Mouse (Mus musculus): Measurements from ENCODE around the gene Hscb.

GRCm38 (mm10) chr5:110841046-110841862 is 1.7 kb upstream of the Hscb start:
- no peak for TF ChIP-seq POLR2A (IDR thresholded peaks at IDR 0.05; ENCODE audit: insufficient read depth, low read depth, low read length)
- TF ChIP-seq CTCF (IDR thresholded peaks at IDR 0.05) = no peak

All from heart, adult 2 months (tissue).